Mouse (Mus musculus): ENCODE results near the gene Olfr572. TPM values are rescaled to one million over a fixed set of nuclear protein-coding genes. Genes with fewer than 3 reads are reported as not detected.

The Olfr572 gene
- total RNA-seq (2021): not detected

DNA sequence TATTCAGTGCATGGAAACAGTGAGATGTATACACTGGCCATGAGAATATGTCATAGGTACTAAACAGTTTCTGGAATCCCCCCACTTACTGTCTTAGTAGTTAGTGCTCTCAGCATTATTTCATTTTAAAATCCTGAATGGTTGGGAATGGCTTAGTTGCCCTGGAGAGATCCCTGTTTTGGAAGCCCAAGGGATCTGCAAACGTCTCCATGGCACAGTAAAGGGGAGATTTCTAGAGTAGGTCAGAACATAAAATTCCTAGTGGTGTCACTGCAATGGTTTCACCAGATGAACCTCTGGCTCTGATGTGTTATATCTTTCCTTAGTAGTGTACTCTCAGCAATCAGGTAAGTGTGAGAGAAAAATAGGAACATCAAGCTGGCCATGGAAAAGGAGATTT is at the start of gene Olfr572:
Olfr572 (plus strand) TSS at position 301 of the 400 bp plus-strand sequence.
- no peak for DNase-seq (ENCODE audit: low spot score in 2 of 2)
- intact Hi-C loops (cut with DNase I): no loop called here

DNA sequence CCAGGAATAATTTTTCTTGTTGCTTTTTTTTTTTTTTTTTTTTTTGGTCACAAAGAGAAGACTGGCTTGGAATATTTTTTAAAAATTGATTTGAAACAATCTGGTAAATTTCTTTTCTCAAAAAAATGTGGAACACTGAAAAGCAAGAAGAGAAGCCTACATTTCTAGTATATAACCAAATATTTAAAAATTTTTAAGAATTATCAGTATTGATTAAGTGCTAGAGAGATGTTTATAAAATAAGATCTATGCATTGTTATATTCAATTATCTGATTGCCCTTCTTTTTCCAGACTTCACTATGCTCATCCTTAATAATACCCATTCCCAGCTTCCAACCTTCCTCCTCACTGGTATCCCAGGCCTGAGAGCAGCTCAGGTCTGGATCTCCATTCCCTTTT is 47.4 kb upstream of the Olfr572 start, which contains the start of gene Olfr568:
Olfr568 (plus strand) TSS at position 301 of the 400 bp plus-strand sequence.
- DNase-seq (ENCODE audit: low spot score in 2 of 2): no peak

GRCm38 (mm10) chr7:102890782-102891181 is 33.4 kb upstream of the Olfr572 start, which contains the start of gene Olfr569:
Gene Olfr569, minus strand, starts transcription at chr7:102890882.
- no peak for DNase-seq (ENCODE audit: low spot score in 2 of 2)
- intact Hi-C loops (cut with DNase I): no loop called here

More for the DNA sequence above, 47.4 kb upstream of the Olfr572 start, which contains the start of gene Olfr568:
- intact Hi-C loops (cut with DNase I): no loop called here

DNA sequence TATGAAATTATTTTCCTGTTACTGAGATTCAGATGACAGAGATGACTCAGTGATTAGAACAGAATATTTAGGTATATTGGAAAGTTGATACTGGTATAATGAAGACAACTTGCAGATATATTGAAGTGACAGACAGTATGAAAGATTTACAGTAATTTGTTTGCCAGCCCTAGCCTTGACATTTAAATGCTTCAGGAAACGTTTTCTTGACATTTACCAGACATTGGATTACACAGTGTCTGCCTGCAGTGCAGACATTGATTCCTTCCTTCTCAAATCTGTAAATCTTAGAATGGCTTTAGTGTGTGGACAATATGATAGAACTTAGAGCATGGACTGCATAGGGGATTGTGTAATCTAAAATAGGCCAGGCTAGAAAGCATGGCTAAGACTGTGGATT is 8.9 kb upstream of the Olfr572 start:
- DNase-seq (ENCODE audit: low spot score in 2 of 2): no peak
- intact Hi-C loops (cut with DNase I): loop anchor here (10.0 kb wide), 1 partner anchor 250 kb away; the partner anchor contains the start of gene Olfr556

GRCm38 (mm10) chr7:102916405-102916804 is 7.8 kb upstream of the Olfr572 start:
- intact Hi-C loops (cut with DNase I): loop anchor here (10.0 kb wide), 1 partner anchor 252 kb away; the partner anchor contains the start of gene Olfr556
- DNase-seq (ENCODE audit: low spot score in 2 of 2): no peak

DNA sequence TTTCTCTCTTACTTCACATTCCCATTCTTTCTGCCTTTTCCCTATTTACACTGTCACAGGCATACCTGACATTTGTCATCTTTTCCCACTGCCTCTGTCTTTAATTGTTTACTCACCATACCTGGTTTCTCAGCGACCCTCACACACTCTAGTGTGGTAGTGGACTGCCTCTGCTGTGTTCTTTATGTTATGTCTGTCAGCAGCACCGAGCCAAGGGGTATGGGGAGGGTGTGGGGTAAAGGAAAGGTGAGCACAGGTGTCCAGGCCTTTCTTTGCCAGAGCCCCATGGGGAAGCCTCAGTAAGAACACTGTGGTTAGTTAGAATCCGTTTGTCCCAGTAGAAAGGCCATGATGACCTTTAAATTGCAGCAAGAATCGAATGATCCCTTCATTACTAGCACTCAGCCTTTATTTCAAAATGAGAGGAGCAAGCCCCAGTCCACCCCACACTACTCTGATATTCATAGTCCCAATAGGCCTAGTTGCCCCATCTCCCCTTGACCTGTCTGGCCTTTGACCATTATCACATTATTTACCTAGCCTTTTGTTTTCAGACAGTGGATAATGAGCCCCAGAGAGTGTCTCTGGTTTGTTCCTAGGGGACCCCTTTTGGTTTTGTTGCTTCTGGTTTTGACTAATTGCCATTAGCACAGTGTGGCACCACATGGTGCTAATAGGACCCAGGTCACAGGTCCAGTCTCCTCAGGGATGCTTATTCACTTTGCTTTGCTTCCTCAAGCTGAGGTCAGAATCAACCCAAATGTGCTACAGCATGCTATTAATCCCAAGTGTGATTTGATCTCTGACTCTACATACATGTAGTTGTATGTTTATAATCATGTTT is 7.0 kb upstream of the Olfr572 start, which contains the start of gene Olfr571:
Olfr571 (minus strand) TSS at position 505 of the 844 bp plus-strand sequence.
- no peak for DNase-seq (ENCODE audit: low spot score in 2 of 2)
- intact Hi-C loops (cut with DNase I): loop anchor here (10.0 kb wide), 1 partner anchor 252 kb away; the partner anchor contains the start of gene Olfr556

DNA sequence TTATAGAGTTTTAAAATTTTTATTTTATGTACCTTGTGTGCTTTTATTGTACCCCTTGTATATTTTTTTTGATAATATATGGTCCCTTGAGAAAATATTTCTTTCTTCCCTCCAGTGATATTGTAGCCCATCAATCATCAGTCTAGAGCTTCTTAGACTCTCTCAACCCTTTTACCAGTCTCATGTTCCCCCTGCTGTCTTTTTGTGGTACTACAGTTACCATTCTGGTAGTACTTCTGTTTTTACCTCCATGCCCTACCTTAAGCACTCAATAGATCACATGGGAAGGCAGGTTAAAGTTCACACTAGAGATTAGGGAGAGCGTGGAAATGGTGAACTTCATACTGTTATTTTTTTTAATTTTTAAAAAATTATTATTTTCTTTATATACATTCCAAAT is 4.6 kb upstream of the Olfr572 start:
- intact Hi-C loops (cut with DNase I): loop anchor here (2.0 to 10.0 kb wide), 3 partner anchors 225 to 407 kb away; partner anchors contain the start of genes Olfr556 and Olfr557
- no peak for DNase-seq (ENCODE audit: low spot score in 2 of 2)

DNA sequence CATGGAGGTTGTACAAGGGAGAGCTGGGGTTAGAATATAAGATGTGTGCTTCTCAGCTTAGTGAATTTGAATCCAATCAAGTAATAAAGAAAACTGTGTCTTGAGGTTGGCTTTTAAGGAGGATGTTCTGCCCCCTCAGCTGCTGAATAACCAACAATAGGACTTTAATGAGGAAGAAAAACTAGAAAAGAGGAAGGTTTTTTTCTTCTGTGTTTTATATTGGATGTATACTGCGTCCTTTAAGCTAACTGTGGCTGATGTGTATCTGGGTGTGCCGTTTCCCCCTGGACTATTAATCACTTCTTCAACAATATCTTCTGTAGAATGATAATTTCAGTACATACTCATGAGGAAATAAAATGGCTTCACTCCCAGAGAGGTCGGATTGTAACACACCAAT is 2.9 kb downstream of the Olfr572 start:
- intact Hi-C loops (cut with DNase I): no loop called here
- DNase-seq (ENCODE audit: low spot score in 2 of 2): no peak

- intact Hi-C loops (cut with DNase I): no loop called here
- no peak for DNase-seq (ENCODE audit: low spot score in 2 of 2)
Observed at GRCm38 (mm10) chr7:102942475-102942874, 18.3 kb downstream of the Olfr572 start, which contains the start of gene Olfr573-ps1. Gene Olfr573-ps1, minus strand, starts transcription at chr7:102942575.

DNA sequence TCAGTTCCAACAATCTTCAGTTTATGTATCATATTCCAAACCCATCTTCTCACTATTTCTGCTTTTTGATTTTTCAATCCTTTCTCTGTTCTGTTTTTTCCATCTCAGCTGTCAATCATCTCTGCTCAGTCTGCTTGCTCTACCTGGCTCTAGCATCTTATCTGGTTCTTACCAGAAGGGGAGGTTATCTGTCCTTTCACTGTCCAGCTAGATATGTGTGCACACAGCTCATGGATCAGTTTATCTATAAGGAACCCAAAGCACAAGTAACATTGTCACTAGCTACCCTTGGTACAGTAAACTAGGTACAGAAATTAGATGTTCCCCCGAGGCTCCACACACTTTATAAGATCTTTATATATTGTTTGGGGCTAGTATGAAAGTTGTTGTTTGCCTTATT is 19.2 kb downstream of the Olfr572 start:
- intact Hi-C loops (cut with DNase I): no loop called here
- no peak for DNase-seq (ENCODE audit: low spot score in 2 of 2)

GRCm38 (mm10) chr7:102948167-102948566 is 24.0 kb downstream of the Olfr572 start, which contains the start of gene Olfr574:
Gene Olfr574, plus strand, starts transcription at chr7:102948467.
- no peak for DNase-seq (ENCODE audit: low spot score in 2 of 2)
- intact Hi-C loops (cut with DNase I): no loop called here

DNA sequence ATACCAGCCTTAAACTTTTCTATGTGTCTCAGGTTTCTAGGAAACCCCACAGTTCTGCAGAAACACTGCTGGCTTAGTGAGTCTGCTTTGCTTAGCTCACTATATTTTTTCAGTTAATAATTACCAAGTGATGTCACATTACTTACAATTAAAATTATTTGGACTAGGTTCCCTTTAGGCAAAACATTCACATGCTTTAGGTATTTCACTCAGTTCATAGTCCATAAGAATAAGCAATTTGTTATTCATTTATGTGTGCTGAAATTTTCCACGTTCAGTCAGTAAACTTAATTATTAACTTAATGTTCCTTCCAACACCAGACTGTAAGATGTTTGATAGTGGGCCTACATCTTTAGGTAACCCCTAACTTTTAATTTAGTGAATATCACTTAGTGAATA is 26.5 kb downstream of the Olfr572 start:
- intact Hi-C loops (cut with DNase I): no loop called here
- no peak for DNase-seq (ENCODE audit: low spot score in 2 of 2)

DNA sequence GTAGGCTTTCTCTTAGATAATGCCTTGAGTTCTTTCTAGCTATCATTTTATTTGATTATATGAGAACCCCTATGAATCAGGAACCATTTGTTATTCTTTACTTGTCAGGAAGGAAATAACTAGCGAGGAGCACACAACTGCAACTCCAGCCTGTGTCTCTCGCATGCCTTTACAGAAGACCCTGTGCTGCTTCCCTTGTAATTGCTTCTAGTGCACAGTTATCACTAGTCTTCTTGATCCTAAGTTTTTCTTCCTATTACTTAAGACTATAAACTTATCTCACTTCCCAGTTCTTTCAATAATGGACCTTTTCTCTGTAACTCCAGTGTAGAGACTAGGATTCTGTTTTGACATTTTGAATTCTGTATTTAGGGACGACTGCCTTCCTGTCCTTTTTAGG is 33.9 kb downstream of the Olfr572 start:
- DNase-seq (ENCODE audit: low spot score in 2 of 2): no peak
- intact Hi-C loops (cut with DNase I): no loop called here

DNA sequence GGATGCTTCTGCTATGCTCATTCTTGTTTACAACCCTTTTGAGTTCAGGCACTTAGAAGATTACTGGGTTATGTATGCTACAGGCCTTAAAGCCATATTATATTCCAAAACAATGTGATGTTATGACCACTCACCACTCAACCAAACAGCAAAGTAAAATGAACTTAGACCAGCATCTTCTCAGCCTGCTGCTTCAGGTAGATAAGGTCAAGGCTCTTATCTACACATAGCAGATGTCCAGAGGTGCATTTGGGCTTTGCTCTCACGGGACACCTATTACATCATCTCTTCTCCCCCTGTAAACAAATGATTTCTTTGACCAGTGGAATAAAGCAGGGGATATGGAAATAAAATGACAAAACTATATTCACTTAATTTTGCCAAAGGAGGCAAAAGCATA is 34.4 kb downstream of the Olfr572 start, which contains the start of gene Olfr575:
Olfr575 (minus strand) TSS at position 183 of the 400 bp plus-strand sequence.
- intact Hi-C loops (cut with DNase I): no loop called here
- no peak for DNase-seq (ENCODE audit: low spot score in 2 of 2)

GRCm38 (mm10) chr7:102962360-102962759 is 38.2 kb downstream of the Olfr572 start, which contains the start of gene Olfr576:
Gene Olfr576, plus strand, starts transcription at chr7:102962660.
- intact Hi-C loops (cut with DNase I): no loop called here
- DNase-seq (ENCODE audit: low spot score in 2 of 2): no peak

DNA sequence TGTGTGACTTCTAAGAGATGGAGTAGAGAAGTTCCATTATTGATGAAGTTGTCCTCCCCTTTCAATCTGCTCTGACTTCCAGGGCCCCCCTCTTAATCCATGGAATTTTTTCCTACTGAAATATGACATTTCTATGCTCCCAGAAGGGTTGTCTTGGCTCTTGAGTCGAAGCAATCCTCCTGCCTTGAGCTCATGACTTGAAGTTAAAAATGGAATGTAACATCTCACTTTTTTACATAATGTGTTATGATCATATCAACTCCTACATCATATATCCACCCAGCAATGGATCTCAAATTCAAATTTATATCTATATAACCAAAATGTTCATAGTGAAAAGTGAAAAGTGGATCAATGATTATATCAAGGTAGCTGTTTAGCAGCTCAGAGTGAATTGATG is 50.2 kb downstream of the Olfr572 start:
- DNase-seq (ENCODE audit: low spot score in 2 of 2): no peak

DNA sequence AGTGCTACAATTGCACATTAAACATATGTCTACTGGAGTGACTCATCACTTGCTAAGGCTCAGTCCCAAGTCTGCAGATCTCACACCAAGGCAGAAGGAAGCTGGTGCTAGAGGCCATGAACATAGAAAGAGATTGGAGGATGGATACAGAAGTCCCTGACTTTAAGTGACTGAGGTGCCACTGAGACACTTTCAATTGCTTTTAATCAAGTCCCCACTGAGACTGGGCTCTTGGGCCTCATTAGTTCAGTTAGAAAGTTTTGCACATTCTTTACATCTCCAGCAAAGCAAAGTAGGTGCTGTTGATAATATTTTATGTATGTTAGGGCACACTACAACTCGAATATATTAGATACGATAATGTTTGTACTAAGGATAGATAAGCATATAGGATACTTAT is 51.6 kb downstream of the Olfr572 start, which contains the start of gene Olfr577:
Olfr577 (minus strand) TSS at position 101 of the 400 bp plus-strand sequence.
- DNase-seq (ENCODE audit: low spot score in 2 of 2): no peak
- intact Hi-C loops (cut with DNase I): no loop called here

More for the DNA sequence above, 50.2 kb downstream of the Olfr572 start:
- intact Hi-C loops (cut with DNase I): no loop called here

Measured in left cerebral cortex, postnatal 36 days (tissue).